28 mouse cellular contexts compared by ENCODE assay signal in genomic region chr11:118129812-118130211, GRCm38 (mm10). TPM values are rescaled to one million over a fixed set of nuclear protein-coding genes. Genes with fewer than 3 reads are reported as not detected.
DNase-seq lines count a peak whose midpoint lies in the region; ATAC-seq and TF ChIP-seq lines count a peak whose summit lies in the region.
"Had no signal": no experiment of that assay in that cellular context is flagged by ENCODE, and none has a peak within 500 bp of the region (broad histone marks: within the 10 kb centered on the region; RNA-seq: fewer than 3 reads in every experiment).

No protein-coding gene starts in this region.

- H3K9ac ChIP-seq in hindbrain, embryonic 14.5 days, result no peak overlapping the region
- H3K9ac ChIP-seq: forebrain, postnatal 0 days; heart, embryonic 15.5 days; liver, embryonic 15.5 days; lung, embryonic 15.5 days; midbrain, embryonic 15.5 days had no signal

- WGBS in spleen, adult 2 months, result 46% methylated on average over 2 of the region's 2 CpGs
- 87% methylated on average over 2 of the region's 2 CpGs for WGBS in hindbrain, embryonic 14.5 days

- no peak; the same call in 1 of the 2 replicates for TF ChIP-seq POLR2A in spleen, adult 2 months (IDR thresholded peaks at IDR 0.05; ENCODE audit: low read depth, low read length)

- no peaks in the 10 kb centered on the region for H3K9me3 ChIP-seq in megakaryocyte, embryonic 14.5 days
- H3K9me3 ChIP-seq in hindbrain, embryonic 14.5 days (ENCODE audit: control insufficient read depth, low read length), result no peaks in the 10 kb centered on the region
- H3K9me3 ChIP-seq: forebrain, embryonic 10.5 days; heart, embryonic 15.5 days; liver, embryonic 15.5 days; lung, embryonic 15.5 days; midbrain, embryonic 15.5 days had no signal

- H3K4me1 ChIP-seq in spleen, adult 2 months (ENCODE audit: control insufficient read depth, insufficient read depth, insufficient read length), result peaks cover 5% of the 10 kb centered on the region; the same call in 1 of the 2 replicates
- peaks cover 11% of the 10 kb centered on the region for H3K4me1 ChIP-seq in brown adipose tissue, adult 24 weeks (ENCODE audit: control insufficient read depth, insufficient read depth, insufficient read length, low read length)
- peaks cover 50% of the 10 kb centered on the region for H3K4me1 ChIP-seq in megakaryocyte, embryonic 14.5 days
- H3K4me1 ChIP-seq in hindbrain, embryonic 14.5 days (replicated peaks; ENCODE audit: control insufficient read depth, insufficient read depth, low read length), result peaks cover 10% of the 10 kb centered on the region

- no peaks in the 10 kb centered on the region for H3K27me3 ChIP-seq in spleen, adult 2 months (ENCODE audit: control insufficient read depth, insufficient read depth, low read length)
- H3K27me3 ChIP-seq in megakaryocyte, embryonic 14.5 days (replicated peaks), result peaks cover 37% of the 10 kb centered on the region
- no peaks in the 10 kb centered on the region for H3K27me3 ChIP-seq in hindbrain, embryonic 14.5 days (ENCODE audit: control insufficient read depth, insufficient read depth, low read length)
- H3K27me3 ChIP-seq: heart, embryonic 15.5 days; liver, embryonic 15.5 days; lung, embryonic 15.5 days; midbrain, embryonic 15.5 days had no signal

- H3K4me3 ChIP-seq in spleen, adult 2 months (ENCODE audit: extremely low read depth, insufficient read depth, insufficient read length), result no peak overlapping the region
- H3K4me3 ChIP-seq in brown adipose tissue, adult 24 weeks (ENCODE audit: insufficient read depth, low read depth, low read length), result no peak overlapping the region
- H3K4me3 ChIP-seq in megakaryocyte, embryonic 14.5 days (replicated peaks), result peak overlapping the region; percentile 69
- no peak overlapping the region for H3K4me3 ChIP-seq in hindbrain, embryonic 14.5 days (replicated peaks; ENCODE audit: low read length)
- H3K4me3 ChIP-seq: forebrain, embryonic 10.5 days; heart, adult 2 months; heart, embryonic 15.5 days; left cerebral cortex, adult 2 months; liver, embryonic 15.5 days; lung, embryonic 15.5 days; midbrain, embryonic 15.5 days; myocyte had no signal

- H3K27ac ChIP-seq in spleen, adult 2 months (ENCODE audit: insufficient read depth, low read length), result peak overlapping the region; percentile 42; the same call in 1 of the 2 replicates
- H3K27ac ChIP-seq in brown adipose tissue, adult 24 weeks (replicated peaks; ENCODE audit: low read depth, low read length), result peak overlapping the region; percentile 88
- no peak overlapping the region for H3K27ac ChIP-seq in hindbrain, embryonic 14.5 days
- H3K27ac ChIP-seq: forebrain, embryonic 10.5 days; heart, embryonic 15.5 days; hindbrain, postnatal 0 days; left cerebral cortex, adult 2 months; liver, embryonic 15.5 days; lung, embryonic 15.5 days; midbrain, embryonic 15.5 days had no signal

- TF ChIP-seq CTCF in spleen, adult 2 months (IDR thresholded peaks at IDR 0.05; ENCODE audit: extremely low read depth, insufficient read depth, insufficient read length, insufficient replicate concordance), result no peak

- H3K36me3 ChIP-seq in spleen, adult 2 months (ENCODE audit: control insufficient read depth, insufficient read depth, low read length), result no peaks in the 10 kb centered on the region
- no peaks in the 10 kb centered on the region for H3K36me3 ChIP-seq in megakaryocyte, embryonic 14.5 days (replicated peaks; ENCODE audit: low read length)
- no peaks in the 10 kb centered on the region for H3K36me3 ChIP-seq in hindbrain, embryonic 14.5 days (replicated peaks; ENCODE audit: control insufficient read depth, insufficient read depth)
- H3K36me3 ChIP-seq: forebrain, embryonic 10.5 days; heart, embryonic 15.5 days; liver, embryonic 15.5 days; lung, embryonic 15.5 days; midbrain, embryonic 15.5 days had no signal

- ATAC-seq in hindbrain, embryonic 14.5 days (ENCODE audit: low FRiP score), result no peak
- ATAC-seq: forebrain, postnatal 0 days; hindbrain, postnatal 0 days; midbrain, embryonic 15.5 days had no signal

- no peak for DNase-seq in spleen, adult 2 months (ENCODE audit: low read depth in 1 of 2, low spot score in 2 of 2)
- DNase-seq in spleen, adult 12 weeks (ENCODE audit: low spot score), result no peak
- DNase-seq in hindbrain, embryonic 14.5 days (ENCODE audit: low spot score), result no peak
- no peak for DNase-seq in adrenal gland, postnatal 36 days
- no peak for DNase-seq in thymus, postnatal 10 days (ENCODE audit: low spot score in 2 of 2)
- DNase-seq: adrenal gland, postnatal 14 days; cerebellum, postnatal 10 days; forebrain, postnatal 0 days; gastrocnemius, postnatal 25 days; heart, adult 2 months; heart, postnatal 4 days; kidney, adult 18-20 months; kidney, postnatal 4 days; layer of hippocampus, adult 9-11 months; liver; lung, postnatal 36 days; right cerebral cortex, adult 18-20 months; thymus, postnatal 36 days had no signal

- no peak overlapping the region for H3K4me2 ChIP-seq in hindbrain, embryonic 14.5 days (replicated peaks)
- H3K4me2 ChIP-seq: heart, embryonic 15.5 days; liver, embryonic 15.5 days; lung, embryonic 15.5 days; midbrain, embryonic 15.5 days had no signal

RNA-seq across cellular contexts. Expression of gene Dnah17, which starts 0.6 kb away (rescaled TPM):
- polyA plus RNA-seq in spleen, adult 2 months (2012; rRNA removed), result 0.21 and 0.23 TPM in 2 replicates
- not detected in 2 replicates for polyA plus RNA-seq in brown adipose tissue, adult 24 weeks (2012; ENCODE audit: insufficient read depth, insufficient read length, missing spikeins)
- 0.06 and 0.11 TPM in 2 replicates for polyA plus RNA-seq in megakaryocyte, embryonic 14.5 days (2012; ENCODE audit: insufficient read depth, low replicate concordance)
- 0.15 and 0.21 TPM in 2 replicates for polyA plus RNA-seq in hindbrain, embryonic 14.5 days (2014; fragmentation: Nextera tagmentation; extraction: Ambion mirVana)
- total RNA-seq in adrenal gland, postnatal 36 days (2021), result under 1 TPM in 1 of 2 experiments, not detected in 1; 0.03 TPM
- total RNA-seq: hindbrain, postnatal 0 days had no signal
